Mouse (Mus musculus) ES-Bruce4 (cell line): ENCODE data around the gene Ddx23. TPM values are rescaled to one million over a fixed set of nuclear protein-coding genes. Genes with fewer than 3 reads are reported as not detected.
A peak's percentile ranks its signal among the peaks of the same experiment; 100 is the strongest.

Source experiments
- H3K27ac ChIP-seq: 2 replicates; pipeline ENCODE4 v1.5.1; 2012; ENCODE audit warnings: low read length, inconsistent platforms; ENCODE audit not compliant: insufficient read depth
- H3K27me3 ChIP-seq: 2 replicates; pipeline ENCODE4 v1.6.1; 2012; ENCODE audit warnings: mild to moderate bottlenecking, low read length, inconsistent platforms; ENCODE audit not compliant: control insufficient read depth, poor library complexity, insufficient read depth, severe bottlenecking
- H3K36me3 ChIP-seq: 2 replicates; pipeline ENCODE4 v1.6.1; 2012; ENCODE audit warnings: inconsistent platforms, mild to moderate bottlenecking, low read length, moderate library complexity; ENCODE audit not compliant: control insufficient read depth, poor library complexity, insufficient read depth, severe bottlenecking
- H3K4me1 ChIP-seq: one replicate; pipeline ENCODE4 v1.8.1; 2011; ENCODE audit warnings: low read length; ENCODE audit not compliant: control insufficient read depth, insufficient read depth
- H3K4me3 ChIP-seq: 2 replicates; pipeline ENCODE4 v1.5.1; 2011; ENCODE audit warnings: low read depth, mild to moderate bottlenecking, low read length
- H3K9ac ChIP-seq: 2 replicates; pipeline ENCODE4 v1.6.1; 2012; ENCODE audit warnings: low read depth, mild to moderate bottlenecking, inconsistent platforms; ENCODE audit not compliant: poor library complexity, severe bottlenecking
- H3K9me3 ChIP-seq: replicated peaks from 2 replicates; pipeline ENCODE4 v1.6.1; 2012; ENCODE audit warnings: mild to moderate bottlenecking, low read length, inconsistent platforms; ENCODE audit not compliant: control insufficient read depth, poor library complexity, insufficient read depth, severe bottlenecking
- CTCF ChIP-seq: IDR thresholded peaks from one replicate; pipeline ENCODE4 v1.8.1; 2011; ENCODE audit warnings: low read depth, low read length
- EP300 ChIP-seq: IDR thresholded peaks from 2 replicates; pipeline ENCODE4 v1.6.1; 2011; ENCODE audit warnings: low read depth, low read length; ENCODE audit not compliant: insufficient read depth
- POLR2A ChIP-seq: IDR thresholded peaks from one replicate; pipeline ENCODE4 v1.8.1; 2011; ENCODE audit warnings: low read length; ENCODE audit not compliant: insufficient read depth
- polyA plus RNA-seq: library from polyadenylated mRNA; stranded (reverse); fragments of >200 nt; gene quantifications from 2 replicates; pipeline ENCODE4 v1.2.4, GENCODE M21; 2011; ENCODE audit warnings: low read depth; ENCODE audit not compliant: missing spikeins, insufficient read depth, insufficient read length

Ddx23 gene
- polyA plus RNA-seq, 1 experiment, result 121 TPM

GRCm38 (mm10) chr15:98696216-98696615 is 33.5 kb upstream of the Ddx23 start:
- no peak overlapping the region for H3K27ac ChIP-seq
- H3K9ac ChIP-seq, result peak overlapping the region; percentile 51
- H3K36me3 ChIP-seq, result no peaks in the 10 kb centered on the region
- no peaks in the 10 kb centered on the region for H3K27me3 ChIP-seq
- peak overlapping the region; percentile 52 for H3K4me3 ChIP-seq
- H3K4me1 ChIP-seq, result peaks cover 2% of the 10 kb centered on the region
- TF ChIP-seq EP300 (no peak), POLR2A (no peak), CTCF (no peak)
- no peaks in the 10 kb centered on the region for H3K9me3 ChIP-seq

- no peaks in the 10 kb centered on the region for H3K36me3 ChIP-seq
- H3K27me3 ChIP-seq, result no peaks in the 10 kb centered on the region
- H3K4me3 ChIP-seq, result peak overlapping the region; percentile 52
- no peaks in the 10 kb centered on the region for H3K9me3 ChIP-seq
- H3K9ac ChIP-seq, result peak overlapping the region; percentile 51
- TF ChIP-seq EP300 (no peak), CTCF (no peak), POLR2A (no peak)
- H3K4me1 ChIP-seq, result peaks cover 2% of the 10 kb centered on the region
- H3K27ac ChIP-seq, result no peak overlapping the region; the same call in 1 of the 2 replicates
Measured at GRCm38 (mm10) chr15:98695726-98696125, 33.0 kb upstream of the Ddx23 start.

- H3K27ac ChIP-seq, result no peak overlapping the region
- H3K9ac ChIP-seq, result no peak overlapping the region
- peaks cover 2% of the 10 kb centered on the region for H3K4me1 ChIP-seq
- TF ChIP-seq CTCF, result no peak
- no peak for TF ChIP-seq EP300
- TF ChIP-seq POLR2A, result no peak
- no peaks in the 10 kb centered on the region for H3K9me3 ChIP-seq
- no peaks in the 10 kb centered on the region for H3K27me3 ChIP-seq
- no peaks in the 10 kb centered on the region for H3K36me3 ChIP-seq
- H3K4me3 ChIP-seq, result no peak overlapping the region
Measured at GRCm38 (mm10) chr15:98692171-98692715, 29.5 kb upstream of the Ddx23 start.

- Histone ChIP-seq H3K9ac (no peak overlapping the region), H3K9me3 (no peaks in the 10 kb centered on the region), H3K4me1 (peaks cover 2% of the 10 kb centered on the region), H3K27me3 (no peaks in the 10 kb centered on the region), H3K27ac (no peak overlapping the region), H3K4me3 (no peak overlapping the region), H3K36me3 (no peaks in the 10 kb centered on the region)
- TF ChIP-seq CTCF (no peak), EP300 (no peak), POLR2A (no peak)
Measured at GRCm38 (mm10) chr15:98691486-98692147, 28.9 kb upstream of the Ddx23 start.

- peaks cover 2% of the 10 kb centered on the region for H3K4me1 ChIP-seq
- H3K4me3 ChIP-seq, result no peak overlapping the region
- no peak overlapping the region for H3K9ac ChIP-seq
- H3K27me3 ChIP-seq, result no peaks in the 10 kb centered on the region
- H3K27ac ChIP-seq, result no peak overlapping the region
- H3K9me3 ChIP-seq, result no peaks in the 10 kb centered on the region
- TF ChIP-seq CTCF (no peak), EP300 (no peak), POLR2A (no peak)
- no peaks in the 10 kb centered on the region for H3K36me3 ChIP-seq
Measured at GRCm38 (mm10) chr15:98689682-98690081, 27.0 kb upstream of the Ddx23 start.

GRCm38 (mm10) chr15:98685926-98686325 is 23.2 kb upstream of the Ddx23 start:
- H3K4me3 ChIP-seq, result no peak overlapping the region
- H3K4me1 ChIP-seq, result no peaks in the 10 kb centered on the region
- no peak overlapping the region for H3K9ac ChIP-seq

More at GRCm38 (mm10) chr15:98685926-98686325, 23.2 kb upstream of the Ddx23 start:
- no peaks in the 10 kb centered on the region for H3K36me3 ChIP-seq
- no peaks in the 10 kb centered on the region for H3K27me3 ChIP-seq
- H3K9me3 ChIP-seq, result no peaks in the 10 kb centered on the region
- no peak for TF ChIP-seq POLR2A
- peak; percentile 32 for TF ChIP-seq CTCF
- no peak overlapping the region for H3K27ac ChIP-seq
